Mouse (Mus musculus) liver, postnatal 0 days (tissue): Measurements from ENCODE around the gene Fam13c.

Source experiments
- CTCF ChIP-seq: sonication (generic); IDR thresholded peaks from 2 replicates; pipeline ENCODE4 v1.5.1; 2016; ENCODE audit warnings: antibody characterized with exemption, low read depth
- EP300 ChIP-seq: IDR thresholded peaks from 2 replicates; pipeline ENCODE4 v1.6.1; 2016; ENCODE audit warnings: antibody characterized with exemption, low read depth, mild to moderate bottlenecking

DNA sequence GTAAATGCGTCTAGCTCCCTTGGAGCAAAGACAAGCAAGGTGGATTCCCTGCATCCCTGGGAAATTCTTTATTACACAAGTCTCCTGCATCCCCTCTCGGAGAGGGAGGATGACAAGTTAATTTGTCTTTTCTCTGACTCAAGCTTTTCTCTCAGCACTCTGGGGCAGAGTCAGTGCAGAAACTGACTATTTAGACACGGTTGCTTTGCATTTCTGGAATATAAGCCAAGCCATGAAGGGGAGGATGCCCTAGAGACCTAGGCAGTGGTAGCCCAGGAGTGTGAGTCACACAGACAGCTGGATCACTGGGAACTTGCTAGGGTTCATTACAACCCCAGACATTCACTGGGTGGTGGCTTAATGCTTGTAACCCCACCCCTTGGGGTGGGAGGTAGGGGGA lies 13.9 kb upstream of the Fam13c start:
- no peak for TF ChIP-seq CTCF
- TF ChIP-seq EP300 = no peak
